Mouse (Mus musculus): ENCODE measurements around the gene Poll.

DNA sequence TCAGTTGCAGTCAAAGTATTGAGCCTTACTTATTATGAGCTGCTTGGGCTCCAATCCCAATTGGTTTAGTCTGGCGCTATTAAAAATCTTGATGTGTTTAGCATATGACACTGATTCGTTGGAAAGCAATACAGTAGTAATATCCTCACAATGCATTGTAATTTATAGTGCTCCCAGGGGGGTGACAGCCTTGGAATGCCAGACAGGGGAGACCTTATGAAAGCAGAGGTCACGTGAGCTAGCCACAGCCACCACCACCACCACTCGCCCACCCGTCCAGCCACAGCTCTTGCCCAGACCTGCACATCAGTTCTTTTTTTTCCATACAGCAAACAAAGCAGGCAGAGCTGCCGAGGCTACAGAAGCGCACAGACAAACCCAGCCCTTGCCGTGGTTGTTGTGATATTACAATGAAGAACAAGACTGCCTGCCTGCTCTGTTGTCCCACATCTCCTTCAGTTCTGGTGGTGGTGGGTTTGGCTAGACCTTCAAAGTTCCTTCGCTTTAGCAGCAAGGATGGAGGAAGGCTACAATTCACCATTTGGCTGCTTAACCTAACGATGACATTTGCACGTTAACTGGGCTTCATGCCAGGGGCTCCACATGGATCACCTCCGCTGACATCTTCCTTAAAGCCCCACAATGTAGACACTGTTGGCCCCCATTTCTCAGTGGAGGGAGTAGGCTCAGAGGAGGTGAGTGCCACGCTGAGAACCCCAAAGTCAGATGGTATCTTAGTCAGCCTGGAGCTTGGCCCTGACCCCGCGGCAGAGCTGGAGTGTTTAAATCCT is 5.8 kb upstream of the Poll start:
- no peak for TF ChIP-seq CTCF (IDR thresholded peaks at IDR 0.05)
- TF ChIP-seq POLR2A (IDR thresholded peaks at IDR 0.05; ENCODE audit: insufficient read depth, low read depth, low read length) = no peak

Data from heart, adult 2 months (tissue).